Mouse (Mus musculus): Measurements from ENCODE around the gene Shd. TPM values are rescaled to one million over a fixed set of nuclear protein-coding genes. Genes with fewer than 3 reads are reported as not detected.

Gene Shd
- polyA plus RNA-seq, 2 experiments: 25.8 to 58.0 TPM

DNA sequence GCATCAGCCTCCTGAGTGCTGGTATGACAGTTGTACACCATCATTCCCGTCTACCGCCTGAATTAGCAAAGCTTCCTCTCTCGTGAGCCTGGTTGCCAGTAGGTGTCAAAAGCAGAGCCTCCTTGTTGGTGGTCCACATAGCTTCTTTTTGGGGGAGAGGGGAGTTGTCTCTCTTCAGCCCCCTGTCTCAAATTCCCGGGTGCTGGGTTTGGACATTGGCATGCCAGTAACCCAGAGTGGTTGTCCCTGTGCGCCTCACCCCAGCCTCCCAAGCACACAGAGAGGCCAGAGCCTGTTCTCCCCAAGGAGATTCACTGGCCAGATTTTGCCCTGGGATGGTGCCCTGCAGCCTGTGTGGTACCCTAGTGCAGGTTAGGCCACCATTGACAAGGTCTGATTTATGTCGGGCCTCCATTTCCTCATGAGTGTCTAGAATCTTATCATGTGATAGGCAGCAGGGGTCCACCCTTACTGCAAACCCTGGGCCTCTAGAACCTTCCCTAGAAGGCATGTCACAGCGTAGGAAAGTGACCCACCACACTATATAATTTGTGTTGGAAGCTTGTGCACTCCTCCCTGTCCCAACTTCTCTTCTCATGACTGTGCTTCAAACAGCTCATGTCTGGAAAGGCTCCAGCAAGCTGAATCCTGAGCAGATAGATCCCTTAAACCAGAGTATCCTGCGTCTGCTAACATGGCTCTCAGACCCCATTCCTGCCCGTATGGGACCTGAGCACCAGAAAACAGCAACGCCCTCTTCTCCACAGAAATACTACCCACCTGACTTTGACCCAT, 10.1 kb upstream of the Shd start:
- peak overlapping the region; percentile 56 for H3K4me3 ChIP-seq (replicated peaks; ENCODE audit: low read length)
- WGBS: 78% methylated on average over 10 of the region's 10 CpGs
- peaks cover 22% of the 10 kb centered on the region for H3K36me3 ChIP-seq (ENCODE audit: control insufficient read depth, insufficient read depth, low read length)
- no peak for TF ChIP-seq POLR2A (IDR thresholded peaks at IDR 0.05; ENCODE audit: borderline replicate concordance, extremely low read depth, insufficient read depth, insufficient read length)
- no peaks in the 10 kb centered on the region for H3K9me3 ChIP-seq (ENCODE audit: control insufficient read depth, low read length)
- DNase-seq (ENCODE audit: low spot score) (no peak), ATAC-seq (ENCODE audit: low FRiP score, low read depth) (no peak)
- H3K27ac ChIP-seq (replicated peaks; ENCODE audit: low read depth, low read length): no peak overlapping the region
- H3K27me3 ChIP-seq (ENCODE audit: control insufficient read depth, insufficient read depth, low read length): peaks cover under 1% of the 10 kb centered on the region; the same call in 1 of the 2 replicates
- peak overlapping the region; percentile 77 for H3K4me2 ChIP-seq (replicated peaks; ENCODE audit: low read depth, low read length, severe bottlenecking)
- H3K9ac ChIP-seq (ENCODE audit: low read depth, low read length, severe bottlenecking): no peak overlapping the region
- H3K4me1 ChIP-seq (ENCODE audit: control insufficient read depth, insufficient read depth, low read length): peaks cover 3% of the 10 kb centered on the region; the same call in 1 of the 2 replicates

DNA sequence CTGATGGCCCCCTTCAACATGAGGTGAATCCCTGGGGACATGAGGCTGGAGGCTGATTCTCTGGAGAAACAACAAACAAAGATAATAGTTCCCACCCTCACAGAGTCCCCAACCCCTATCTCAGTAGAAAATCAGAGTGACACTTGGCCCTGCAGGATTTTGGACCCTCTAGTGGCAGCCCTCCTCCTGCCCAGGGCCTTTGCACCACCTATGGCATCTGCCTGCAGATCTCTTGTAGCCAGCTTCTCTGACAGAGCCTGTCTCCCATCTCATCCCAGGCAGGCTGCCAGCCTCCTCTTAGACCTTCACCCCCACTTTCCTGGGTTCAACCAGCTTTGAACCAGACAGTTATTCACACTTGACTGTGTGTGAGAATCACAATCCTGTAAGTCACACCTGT, 9.5 kb upstream of the Shd start:
- H3K4me1 ChIP-seq (ENCODE audit: control insufficient read depth, insufficient read depth, low read length): peaks cover 3% of the 10 kb centered on the region; the same call in 1 of the 2 replicates
- no peak overlapping the region for H3K27ac ChIP-seq (replicated peaks; ENCODE audit: low read depth, low read length)
- H3K27me3 ChIP-seq (ENCODE audit: control insufficient read depth, insufficient read depth, low read length): no peaks in the 10 kb centered on the region
- no peak overlapping the region for H3K9ac ChIP-seq (ENCODE audit: low read depth, low read length, severe bottlenecking)
- DNase-seq (ENCODE audit: low spot score) (no peak), ATAC-seq (ENCODE audit: low FRiP score, low read depth) (no peak)
- no peaks in the 10 kb centered on the region for H3K9me3 ChIP-seq (ENCODE audit: control insufficient read depth, low read length)
- peaks cover 26% of the 10 kb centered on the region for H3K36me3 ChIP-seq (ENCODE audit: control insufficient read depth, insufficient read depth, low read length)
- H3K4me3 ChIP-seq (replicated peaks; ENCODE audit: low read length): no peak overlapping the region
- no peak overlapping the region for H3K4me2 ChIP-seq (replicated peaks; ENCODE audit: low read depth, low read length, severe bottlenecking)
- no peak for TF ChIP-seq POLR2A (IDR thresholded peaks at IDR 0.05; ENCODE audit: borderline replicate concordance, extremely low read depth, insufficient read depth, insufficient read length)

DNA sequence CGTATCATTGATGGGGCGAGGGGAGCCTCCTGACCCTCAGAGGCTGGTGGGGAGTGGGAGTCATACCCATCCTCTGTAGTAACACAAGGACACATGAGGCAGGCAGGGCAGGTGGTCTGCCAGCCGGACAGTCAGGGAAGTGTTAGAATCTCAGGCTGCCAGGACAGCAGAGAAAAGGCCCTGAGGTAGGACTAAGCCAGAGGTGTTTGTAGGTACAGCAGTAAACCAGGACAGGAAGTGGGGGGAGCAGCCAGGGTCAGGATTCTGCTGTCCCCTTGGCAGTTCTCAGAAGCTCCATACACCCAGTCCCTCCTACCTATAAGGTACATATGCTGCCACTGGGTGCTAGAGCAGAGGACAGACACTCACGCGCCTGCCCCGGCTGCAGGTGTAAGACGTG, 8.6 kb upstream of the Shd start:
- H3K9ac ChIP-seq (ENCODE audit: low read depth, low read length, severe bottlenecking): no peak overlapping the region
- H3K9me3 ChIP-seq (ENCODE audit: control insufficient read depth, low read length): no peaks in the 10 kb centered on the region
- H3K4me3 ChIP-seq (replicated peaks; ENCODE audit: low read length): no peak overlapping the region
- 92% methylated on average over 7 of the region's 7 CpGs for WGBS
- H3K4me2 ChIP-seq (replicated peaks; ENCODE audit: low read depth, low read length, severe bottlenecking): no peak overlapping the region
- no peaks in the 10 kb centered on the region for H3K27me3 ChIP-seq (ENCODE audit: control insufficient read depth, insufficient read depth, low read length)
- no peak for TF ChIP-seq POLR2A (IDR thresholded peaks at IDR 0.05; ENCODE audit: borderline replicate concordance, extremely low read depth, insufficient read depth, insufficient read length)
- ATAC-seq (ENCODE audit: low FRiP score, low read depth) (no peak), DNase-seq (ENCODE audit: low spot score) (no peak)
- H3K36me3 ChIP-seq (ENCODE audit: control insufficient read depth, insufficient read depth, low read length): peaks cover 34% of the 10 kb centered on the region
- H3K4me1 ChIP-seq (ENCODE audit: control insufficient read depth, insufficient read depth, low read length): peaks cover 3% of the 10 kb centered on the region; the same call in 1 of the 2 replicates
- no peak overlapping the region for H3K27ac ChIP-seq (replicated peaks; ENCODE audit: low read depth, low read length)

DNA sequence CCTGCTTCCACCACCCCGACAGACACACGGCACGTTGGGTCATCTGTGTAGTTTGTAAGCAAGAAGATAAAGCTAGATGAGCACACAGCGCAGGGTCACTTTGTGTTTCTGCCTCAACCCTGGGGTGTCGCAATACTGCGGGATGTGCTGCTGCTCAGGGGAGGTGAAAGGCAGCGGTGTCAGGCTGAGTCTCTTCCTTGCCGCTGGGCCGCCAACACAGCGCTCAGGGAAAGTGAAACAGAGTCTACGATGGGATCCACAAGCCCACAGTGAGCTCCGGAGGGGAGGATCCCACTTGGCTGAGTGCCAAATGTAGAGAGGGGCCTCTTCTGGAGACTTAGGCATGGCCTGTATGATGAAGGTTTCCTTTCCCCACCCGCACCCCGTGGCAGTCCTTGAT, 7.1 kb upstream of the Shd start:
- Histone ChIP-seq H3K9ac (ENCODE audit: low read depth, low read length, severe bottlenecking) (no peak overlapping the region), H3K27ac (replicated peaks; ENCODE audit: low read depth, low read length) (no peak overlapping the region)
- ATAC-seq (ENCODE audit: low FRiP score, low read depth): no peak

DNA sequence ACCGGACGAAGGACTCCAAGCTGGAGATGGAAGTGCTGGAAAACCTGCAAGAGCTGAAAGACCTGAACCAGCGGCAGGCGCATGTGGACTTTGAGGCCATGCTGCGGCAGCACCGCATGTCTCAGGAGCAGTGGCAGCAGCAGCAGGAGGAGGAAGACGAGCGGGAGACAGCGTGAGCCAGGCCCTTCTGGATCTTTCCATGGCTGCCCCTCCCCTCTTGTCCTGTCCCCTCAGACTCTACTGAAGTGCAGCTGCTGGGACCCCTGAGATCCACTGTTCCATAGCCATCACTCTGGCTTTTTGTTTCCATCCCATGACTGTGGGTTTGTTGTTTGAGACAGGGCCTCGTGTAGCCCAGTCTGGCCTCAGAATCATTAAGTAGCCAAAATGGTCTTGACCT, 5.8 kb upstream of the Shd start:
- Histone ChIP-seq H3K4me1 (ENCODE audit: control insufficient read depth, insufficient read depth, low read length) (no peaks in the 10 kb centered on the region), H3K4me2 (replicated peaks; ENCODE audit: low read depth, low read length, severe bottlenecking) (no peak overlapping the region), H3K9ac (ENCODE audit: low read depth, low read length, severe bottlenecking) (no peak overlapping the region), H3K27me3 (ENCODE audit: control insufficient read depth, insufficient read depth, low read length) (no peaks in the 10 kb centered on the region), H3K9me3 (ENCODE audit: control insufficient read depth, low read length) (no peaks in the 10 kb centered on the region), H3K27ac (replicated peaks; ENCODE audit: low read depth, low read length) (no peak overlapping the region), H3K4me3 (replicated peaks; ENCODE audit: low read length) (no peak overlapping the region), H3K36me3 (ENCODE audit: control insufficient read depth, insufficient read depth, low read length) (peaks cover 52% of the 10 kb centered on the region)
- 93% methylated on average over 10 of the region's 10 CpGs for WGBS
- no peak for TF ChIP-seq POLR2A (IDR thresholded peaks at IDR 0.05; ENCODE audit: borderline replicate concordance, extremely low read depth, insufficient read depth, insufficient read length)
- no peak for DNase-seq (ENCODE audit: low spot score)
- no peak for ATAC-seq (ENCODE audit: low FRiP score, low read depth)

More for the DNA sequence above, 7.1 kb upstream of the Shd start:
- no peak overlapping the region for H3K4me2 ChIP-seq (replicated peaks; ENCODE audit: low read depth, low read length, severe bottlenecking)
- no peaks in the 10 kb centered on the region for H3K9me3 ChIP-seq (ENCODE audit: control insufficient read depth, low read length)
- TF ChIP-seq POLR2A (IDR thresholded peaks at IDR 0.05; ENCODE audit: borderline replicate concordance, extremely low read depth, insufficient read depth, insufficient read length): no peak
- H3K36me3 ChIP-seq (ENCODE audit: control insufficient read depth, insufficient read depth, low read length): peaks cover 50% of the 10 kb centered on the region
- H3K4me1 ChIP-seq (ENCODE audit: control insufficient read depth, insufficient read depth, low read length): peaks cover 3% of the 10 kb centered on the region; the same call in 1 of the 2 replicates
- 84% methylated on average over 14 of the region's 14 CpGs for WGBS
- no peaks in the 10 kb centered on the region for H3K27me3 ChIP-seq (ENCODE audit: control insufficient read depth, insufficient read depth, low read length)
- H3K4me3 ChIP-seq (replicated peaks; ENCODE audit: low read length): no peak overlapping the region
- no peak for DNase-seq (ENCODE audit: low spot score)

All from limb, embryonic 14.5 days (tissue).